Mouse (Mus musculus) midbrain, postnatal 0 days (tissue): ENCODE measurements around the gene Slc36a2. TPM values are rescaled to one million over a fixed set of nuclear protein-coding genes. Genes with fewer than 3 reads are reported as not detected.

ENCODE experiments used
- ATAC-seq: fragments of 200-750 bp; cut with Nextera tagmentation; 2 replicates; pipeline ENCODE4 v1.8.0; 2017; ENCODE audit warnings: moderate number of reproducible peaks, mild to moderate bottlenecking, moderate TSS enrichment, moderate library complexity; ENCODE audit not compliant: low FRiP score
- DNase-seq: peaks from one replicate; pipeline ENCODE4 v3.0.0-alpha.2; 2015; ENCODE audit warnings: low spot score
- H3K27ac ChIP-seq: fragments of 300-500 bp; sonication (generic); 2 replicates; pipeline ENCODE4 v1.5.1; 2014; ENCODE audit warnings: low read depth, mild to moderate bottlenecking, low read length, mixed read lengths
- H3K27me3 ChIP-seq: fragments of 300-500 bp; sonication (generic); 2 replicates; pipeline ENCODE4 v1.6.1; 2014; ENCODE audit warnings: low read length, control low read depth, mixed read lengths; ENCODE audit not compliant: insufficient read depth
- H3K36me3 ChIP-seq: fragments of 300-500 bp; sonication (generic); 2 replicates; pipeline ENCODE4 v1.6.1; 2014; ENCODE audit warnings: low read length, control low read depth, mixed read lengths; ENCODE audit not compliant: insufficient read depth
- H3K4me1 ChIP-seq: fragments of 300-500 bp; sonication (generic); 2 replicates; pipeline ENCODE4 v1.6.1; 2014; ENCODE audit warnings: mild to moderate bottlenecking, control low read depth, antibody characterized with exemption, low read length, mixed read lengths; ENCODE audit not compliant: insufficient read depth
- H3K4me2 ChIP-seq: fragments of 300-500 bp; sonication (generic); 2 replicates; pipeline ENCODE4 v1.6.1; 2014; ENCODE audit warnings: low read depth, mild to moderate bottlenecking, low read length, mixed read lengths; ENCODE audit not compliant: poor library complexity, severe bottlenecking
- H3K4me3 ChIP-seq: fragments of 300-500 bp; sonication (generic); 2 replicates; pipeline ENCODE4 v1.5.1; 2014; ENCODE audit warnings: low read depth, mild to moderate bottlenecking, low read length, moderate library complexity
- H3K9ac ChIP-seq: fragments of 300-500 bp; sonication (generic); replicated peaks from 2 replicates; pipeline ENCODE4 v1.6.1; 2014; ENCODE audit warnings: mild to moderate bottlenecking, low read length, moderate library complexity, mixed read lengths; ENCODE audit not compliant: poor library complexity, severe bottlenecking
- H3K9me3 ChIP-seq: fragments of 300-500 bp; sonication (generic); 2 replicates; pipeline ENCODE4 v1.6.1; 2016; ENCODE audit warnings: low read length, control low read depth
- CTCF ChIP-seq: IDR thresholded peaks from 2 replicates; pipeline ENCODE4 v1.5.1; 2016; ENCODE audit warnings: antibody characterized with exemption, mild to moderate bottlenecking
- WGBS: fragments of 180-500 bp; shearing (Covaris S2); extraction: QIAGEN DNeasy Blood & Tissue Kit; methylation state at CpG from one replicate; pipeline ENCODE4 v1.1.7; 2014; 5-methylcytosine and 5-hydroxymethylcytosine counted together
- polyA plus RNA-seq: library from polyadenylated mRNA; unstranded; fragments of >200 nt; fragmentation: Nextera tagmentation; extraction: Ambion mirVana; gene quantifications from 2 replicates; pipeline ENCODE4 v1.2.1, GENCODE M21; 2015
- total RNA-seq: library from RNA; depleted of rRNA; stranded (reverse); fragments of >200 nt; gene quantifications from 2 replicates; pipeline ENCODE4 v1.2.3, GENCODE M21; 2014

Gene Slc36a2
- total and polyA plus RNA-seq, 2 experiments from 2014 or later = 0.27 to 0.79 TPM

GRCm38 (mm10) chr11:55151608-55152007 lies 33.3 kb downstream of the Slc36a2 start, which contains the start of gene Slc36a3:
TSS of gene Slc36a3 (minus strand) at chr11:55151708.
- Histone ChIP-seq H3K36me3 (no peaks in the 10 kb centered on the region), H3K4me2 (no peak within 1 kb of the TSS), H3K4me1 (no peaks in the 10 kb centered on the region), H3K9ac (no peak within 1 kb of the TSS), H3K9me3 (no peaks in the 10 kb centered on the region), H3K27ac (no peak within 1 kb of the TSS), H3K4me3 (no peak within 1 kb of the TSS), H3K27me3 (no peaks in the 10 kb centered on the region)
- ATAC-seq (no peak), DNase-seq (no peak)
- no peak for TF ChIP-seq CTCF
- 82% methylated on average over 3 of the region's 3 CpGs for WGBS

DNA sequence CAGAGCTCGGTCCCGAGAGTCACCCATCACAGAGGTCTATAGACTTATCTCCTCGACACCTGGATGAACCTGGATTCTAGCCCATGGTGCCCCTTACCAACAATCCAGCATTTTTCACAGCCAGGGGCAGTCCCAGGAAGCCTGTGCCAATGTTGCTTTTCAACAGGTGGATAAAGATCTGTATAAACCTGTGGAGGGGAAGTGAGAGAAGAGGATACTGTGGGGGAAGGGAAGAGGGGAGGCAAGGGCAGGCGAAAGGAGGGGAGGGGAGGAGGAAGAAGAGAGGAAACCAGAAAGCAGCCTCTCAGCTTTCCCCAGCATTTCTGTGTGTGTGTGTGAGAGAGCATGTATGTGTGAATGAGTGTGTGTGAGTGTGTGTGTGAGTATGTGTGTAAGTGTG lies 36.4 kb downstream of the Slc36a2 start:
- no peak overlapping the region for H3K4me2 ChIP-seq
- no peaks in the 10 kb centered on the region for H3K36me3 ChIP-seq
- H3K27me3 ChIP-seq = no peaks in the 10 kb centered on the region
- no peaks in the 10 kb centered on the region for H3K4me1 ChIP-seq
- DNase-seq (no peak), ATAC-seq (no peak)
- TF ChIP-seq CTCF = no peak
- H3K9me3 ChIP-seq = no peaks in the 10 kb centered on the region
- no peak overlapping the region for H3K9ac ChIP-seq
- no peak overlapping the region for H3K4me3 ChIP-seq
- H3K27ac ChIP-seq = no peak overlapping the region
- WGBS = 89% methylated on average over 4 of the region's 4 CpGs

DNA sequence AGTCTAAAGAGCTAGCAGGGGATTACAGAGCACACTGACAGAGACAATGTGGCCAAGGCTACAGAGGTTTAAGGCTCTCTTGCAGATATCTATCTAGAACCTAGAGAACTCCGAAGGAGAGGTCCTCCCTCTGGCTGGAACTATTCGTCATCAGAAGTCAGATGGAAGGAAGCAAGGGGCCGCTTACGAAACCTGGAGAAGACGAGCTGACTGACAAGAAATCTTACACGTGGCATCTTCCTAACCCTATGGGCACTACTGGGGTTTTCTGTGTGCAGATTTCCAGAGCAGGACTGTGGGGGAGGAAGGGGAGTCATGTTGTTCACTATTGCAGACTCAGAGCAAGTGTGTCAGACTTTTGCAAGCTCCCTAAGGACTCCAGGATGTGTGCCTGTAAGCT lies 37.5 kb downstream of the Slc36a2 start:
- Histone ChIP-seq H3K9ac (no peak overlapping the region), H3K4me3 (no peak overlapping the region), H3K9me3 (no peaks in the 10 kb centered on the region), H3K36me3 (no peaks in the 10 kb centered on the region), H3K4me1 (no peaks in the 10 kb centered on the region), H3K27me3 (no peaks in the 10 kb centered on the region), H3K4me2 (no peak overlapping the region), H3K27ac (no peak overlapping the region)
- TF ChIP-seq CTCF = no peak
- no peak for DNase-seq
- ATAC-seq = no peak
- WGBS = 52% methylated on average over 6 of the region's 6 CpGs

GRCm38 (mm10) chr11:55146855-55147254 lies 38.0 kb downstream of the Slc36a2 start:
- no peaks in the 10 kb centered on the region for H3K36me3 ChIP-seq
- no peak overlapping the region for H3K27ac ChIP-seq
- no peaks in the 10 kb centered on the region for H3K4me1 ChIP-seq
- WGBS = 34% methylated on average over 1 of the region's 1 CpGs
- TF ChIP-seq CTCF = no peak
- no peak overlapping the region for H3K4me3 ChIP-seq
- H3K9me3 ChIP-seq = no peaks in the 10 kb centered on the region
- no peak overlapping the region for H3K9ac ChIP-seq
- DNase-seq = no peak
- no peak overlapping the region for H3K4me2 ChIP-seq
- no peak for ATAC-seq
- H3K27me3 ChIP-seq = no peaks in the 10 kb centered on the region

DNA sequence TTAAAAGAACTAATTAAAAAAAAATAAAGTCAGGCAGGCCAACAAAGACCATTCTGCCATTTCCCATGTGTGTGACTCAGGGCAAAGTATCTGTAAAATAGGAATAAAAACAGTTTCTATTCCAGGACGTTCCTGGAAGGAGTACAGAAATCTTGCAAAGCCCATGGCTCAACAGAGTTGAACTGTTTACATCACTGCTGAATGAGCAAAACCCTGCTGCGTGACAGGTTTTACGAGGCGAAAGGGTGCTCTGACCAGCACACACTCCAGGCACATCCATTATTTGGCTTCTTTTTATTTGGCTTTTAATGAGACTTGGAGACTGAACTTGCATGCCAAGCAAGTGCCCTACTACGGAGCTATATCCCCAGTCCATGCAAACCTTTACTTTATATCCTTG lies 40.9 kb downstream of the Slc36a2 start:
- no peak for TF ChIP-seq CTCF
- H3K9me3 ChIP-seq = no peaks in the 10 kb centered on the region
- no peak overlapping the region for H3K4me3 ChIP-seq
- H3K36me3 ChIP-seq = no peaks in the 10 kb centered on the region
- H3K4me2 ChIP-seq = no peak overlapping the region
- no peaks in the 10 kb centered on the region for H3K27me3 ChIP-seq
- no peak overlapping the region for H3K9ac ChIP-seq
- H3K27ac ChIP-seq = no peak overlapping the region
- no peak for ATAC-seq
- WGBS = 78% methylated on average over 5 of the region's 5 CpGs
- DNase-seq = no peak
- no peaks in the 10 kb centered on the region for H3K4me1 ChIP-seq

GRCm38 (mm10) chr11:55141502-55141901 lies 43.4 kb downstream of the Slc36a2 start:
- 84% methylated on average over 4 of the region's 4 CpGs for WGBS
- Histone ChIP-seq H3K36me3 (no peaks in the 10 kb centered on the region), H3K27me3 (no peaks in the 10 kb centered on the region), H3K9me3 (no peaks in the 10 kb centered on the region), H3K4me1 (no peaks in the 10 kb centered on the region), H3K27ac (no peak overlapping the region), H3K9ac (no peak overlapping the region), H3K4me3 (no peak overlapping the region), H3K4me2 (no peak overlapping the region)
- no peak for TF ChIP-seq CTCF
- DNase-seq (no peak), ATAC-seq (no peak)

- H3K4me1 ChIP-seq = no peaks in the 10 kb centered on the region
- no peaks in the 10 kb centered on the region for H3K36me3 ChIP-seq
- TF ChIP-seq CTCF = no peak
- DNase-seq (no peak), ATAC-seq (no peak)
- H3K9ac ChIP-seq = no peak overlapping the region
- no peaks in the 10 kb centered on the region for H3K27me3 ChIP-seq
- H3K4me3 ChIP-seq = no peak overlapping the region
- no peak overlapping the region for H3K27ac ChIP-seq
- no peak overlapping the region for H3K4me2 ChIP-seq
- no peaks in the 10 kb centered on the region for H3K9me3 ChIP-seq
These were observed 47.2 kb downstream of the Slc36a2 start for GRCm38 (mm10) chr11:55137646-55138045.
